Mouse (Mus musculus) kidney, postnatal 0 days (tissue): ENCODE measurements at regions not wholly inside any gene's neighbourhood (a gene's known extent, or its start where the extent isn't known, plus 50 kb on each side); places are given as distances from the start of the nearest gene placed in this dataset.

Experiments
- ATAC-seq: fragments of 200-750 bp; cut with Nextera tagmentation; replicated peaks from 2 replicates; pipeline ENCODE4 v1.8.0; 2017; ENCODE audit warnings: low read depth, moderate number of reproducible peaks, moderate TSS enrichment, moderate library complexity; ENCODE audit not compliant: low FRiP score
- DNase-seq: peaks from one replicate; pipeline ENCODE4 v3.0.0-alpha.2; 2016; ENCODE audit warnings: low spot score
- H3K27ac ChIP-seq: fragments of 300-500 bp; sonication (generic); 2 replicates; pipeline ENCODE4 v1.5.1; 2014; ENCODE audit warnings: mild to moderate bottlenecking
- H3K27me3 ChIP-seq: fragments of 300-500 bp; sonication (generic); 2 replicates; pipeline ENCODE4 v1.6.1; 2014; ENCODE audit warnings: low read length, mixed read lengths; ENCODE audit not compliant: insufficient read depth
- H3K36me3 ChIP-seq: fragments of 300-500 bp; sonication (generic); 2 replicates; pipeline ENCODE4 v1.6.1; 2014; ENCODE audit warnings: low read length, mixed read lengths; ENCODE audit not compliant: insufficient read depth
- H3K4me1 ChIP-seq: fragments of 300-500 bp; sonication (generic); replicated peaks from 2 replicates; pipeline ENCODE4 v1.6.1; 2014; ENCODE audit warnings: antibody characterized with exemption, low read length, mixed read lengths; ENCODE audit not compliant: insufficient read depth
- H3K4me2 ChIP-seq: fragments of 300-500 bp; sonication (generic); 2 replicates; pipeline ENCODE4 v1.6.1; 2014; ENCODE audit warnings: mild to moderate bottlenecking, low read length, moderate library complexity, mixed read lengths
- H3K4me3 ChIP-seq: fragments of 300-500 bp; sonication (generic); replicated peaks from 2 replicates; pipeline ENCODE4 v1.5.1; 2014; ENCODE audit warnings: low read depth, low read length
- H3K9ac ChIP-seq: fragments of 300-500 bp; sonication (generic); 2 replicates; pipeline ENCODE4 v1.6.1; 2014; ENCODE audit warnings: low read depth, low read length
- H3K9me3 ChIP-seq: fragments of 300-500 bp; sonication (generic); replicated peaks from 2 replicates; pipeline ENCODE4 v1.6.1; 2016; ENCODE audit warnings: low read length, inconsistent platforms, mixed read lengths
- CTCF ChIP-seq: IDR thresholded peaks from 2 replicates; pipeline ENCODE4 v1.5.1; 2016; ENCODE audit warnings: antibody characterized with exemption, low read depth, mild to moderate bottlenecking, moderate library complexity
- WGBS: fragments of 180-500 bp; shearing (Covaris S2); extraction: QIAGEN DNeasy Blood & Tissue Kit; methylation state at CpG from one replicate; pipeline ENCODE4 v1.1.7; 2014; 5-methylcytosine and 5-hydroxymethylcytosine counted together

DNA sequence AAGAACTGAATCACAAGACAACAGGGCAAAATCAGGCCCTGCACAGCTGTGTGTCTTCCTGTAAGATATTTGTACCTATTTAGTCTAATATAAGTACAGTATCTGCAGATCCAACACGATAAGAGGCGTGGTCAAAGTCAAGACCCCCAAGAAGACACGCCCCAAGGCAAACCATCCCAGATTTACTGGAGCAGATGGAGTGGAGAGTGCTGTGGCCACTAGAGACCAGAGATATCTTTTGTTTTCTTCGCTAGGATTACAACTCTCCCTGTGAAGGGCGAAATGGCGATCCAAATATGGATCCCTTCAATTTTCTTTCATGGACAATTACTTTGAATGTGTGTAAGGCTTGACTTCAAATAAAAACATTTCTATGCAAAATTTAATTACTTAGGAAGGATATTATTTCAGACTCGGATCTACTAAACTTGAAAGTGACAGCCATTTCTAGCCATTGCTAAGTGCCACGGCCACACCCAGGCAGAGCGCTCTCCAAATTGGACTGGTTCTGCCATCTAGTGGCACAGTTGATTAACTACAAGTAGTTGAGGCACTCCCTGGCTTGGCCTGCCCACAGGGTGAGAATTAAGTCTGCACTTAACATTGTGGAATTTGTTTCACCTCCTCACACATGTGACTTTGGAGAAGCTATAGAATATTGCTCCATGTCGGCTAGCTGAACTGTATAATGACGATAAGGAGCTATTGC, 140.4 kb upstream of the Gm9833 start:
- H3K27ac ChIP-seq = no peak overlapping the region
- peak; percentile 89 for DNase-seq
- no peaks in the 10 kb centered on the region for H3K4me1 ChIP-seq
- H3K9me3 ChIP-seq = no peaks in the 10 kb centered on the region
- no peak overlapping the region for H3K4me2 ChIP-seq
- H3K4me3 ChIP-seq = no peak overlapping the region
- 52% methylated on average over 11 of the region's 11 CpGs for WGBS
- peak; percentile 81 for ATAC-seq
- H3K27me3 ChIP-seq = no peaks in the 10 kb centered on the region
- no peak overlapping the region for H3K9ac ChIP-seq
- peak; percentile 97 for TF ChIP-seq CTCF
- no peaks in the 10 kb centered on the region for H3K36me3 ChIP-seq

DNA sequence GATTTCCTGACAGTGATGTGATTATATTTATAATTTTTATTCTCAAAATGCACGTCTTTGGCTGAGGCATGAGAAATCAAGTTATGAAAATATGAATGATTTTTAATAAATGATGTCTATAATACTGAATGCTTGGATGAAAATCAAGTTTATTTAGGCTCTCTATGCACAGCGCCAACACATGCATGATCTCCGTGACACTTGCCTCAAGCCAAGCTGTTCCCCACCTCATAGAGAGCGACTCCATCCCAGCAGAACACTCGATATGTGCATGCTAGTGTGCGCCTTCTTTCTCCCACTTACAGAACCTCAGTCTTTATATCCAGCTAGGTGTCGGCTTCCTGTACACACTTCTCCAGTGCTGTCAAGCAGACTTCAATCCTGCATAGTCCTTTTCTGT, 139.8 kb upstream of the Gm9833 start:
- 76% methylated on average over 7 of the region's 7 CpGs for WGBS
- no peaks in the 10 kb centered on the region for H3K9me3 ChIP-seq
- DNase-seq (no peak), ATAC-seq (no peak)
- TF ChIP-seq CTCF = no peak
- no peak overlapping the region for H3K4me2 ChIP-seq
- no peaks in the 10 kb centered on the region for H3K36me3 ChIP-seq
- no peaks in the 10 kb centered on the region for H3K27me3 ChIP-seq
- no peaks in the 10 kb centered on the region for H3K4me1 ChIP-seq
- H3K9ac ChIP-seq = no peak overlapping the region
- no peak overlapping the region for H3K27ac ChIP-seq
- no peak overlapping the region for H3K4me3 ChIP-seq

DNA sequence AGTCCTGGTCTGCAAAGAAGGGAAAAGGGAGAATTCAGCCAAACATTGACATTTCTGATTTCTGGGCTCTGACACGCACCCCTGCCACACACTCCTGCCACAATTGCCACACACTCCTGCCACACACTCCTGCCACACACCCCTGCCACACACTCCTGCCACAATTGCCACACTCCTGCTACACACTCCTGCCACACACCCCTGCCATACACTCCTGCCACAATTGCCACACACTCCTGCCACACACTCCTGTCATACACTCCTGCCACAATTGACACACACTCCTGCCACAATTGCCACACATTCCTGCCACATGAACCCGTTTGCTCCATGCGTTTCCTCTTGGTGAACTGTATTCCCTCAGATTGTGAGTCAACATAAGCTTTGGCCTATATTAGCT, 130.0 kb upstream of the Gm9833 start:
- H3K27ac ChIP-seq = no peak overlapping the region
- no peak overlapping the region for H3K4me3 ChIP-seq
- no peaks in the 10 kb centered on the region for H3K27me3 ChIP-seq
- WGBS = 94% methylated on average over 3 of the region's 3 CpGs
- H3K9ac ChIP-seq = no peak overlapping the region
- no peaks in the 10 kb centered on the region for H3K4me1 ChIP-seq
- no peak for TF ChIP-seq CTCF
- no peaks in the 10 kb centered on the region for H3K36me3 ChIP-seq
- no peak overlapping the region for H3K4me2 ChIP-seq
- DNase-seq (no peak), ATAC-seq (no peak)
- no peaks in the 10 kb centered on the region for H3K9me3 ChIP-seq

DNA sequence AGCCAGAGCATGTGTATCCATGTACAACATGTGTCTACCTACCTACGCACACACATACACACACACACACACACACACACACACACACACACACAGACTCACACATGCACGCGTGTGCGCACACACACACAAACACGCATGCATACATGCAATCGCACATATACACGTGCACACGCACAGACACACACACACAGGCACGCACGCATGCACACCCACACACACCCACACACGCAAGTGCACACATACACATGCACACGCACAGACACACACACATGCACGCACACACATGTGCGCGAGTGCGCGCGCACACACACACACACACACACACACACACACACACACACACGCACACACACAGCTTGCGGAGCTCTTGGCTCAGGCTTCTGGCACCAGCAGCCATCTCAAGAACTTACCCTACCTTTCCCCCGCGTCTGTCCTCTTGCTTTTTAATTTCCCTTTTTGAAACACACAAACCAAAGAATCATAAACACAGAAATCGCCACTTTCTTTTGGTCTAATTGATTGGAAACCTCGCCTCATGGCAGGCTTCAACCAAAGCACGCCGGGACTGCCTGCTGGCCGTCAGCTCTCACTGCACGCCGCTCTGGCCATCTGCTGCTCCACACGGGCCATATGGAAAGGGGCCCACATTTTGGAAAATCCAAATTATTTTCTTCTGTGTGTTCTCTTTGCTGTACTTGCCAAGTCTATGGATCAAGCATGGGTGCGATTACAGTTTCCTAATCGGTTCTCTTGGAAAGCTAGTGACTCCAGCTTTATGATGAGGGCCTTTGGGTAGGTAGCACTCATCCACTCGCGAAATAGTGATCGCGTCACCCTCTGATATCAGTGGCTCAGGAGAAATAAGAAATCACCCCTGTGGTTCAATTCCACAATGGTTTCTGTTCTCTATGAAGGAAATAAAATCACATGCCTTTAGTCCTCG, 127.9 kb upstream of the Gm9833 start:
- WGBS = 95% methylated on average over 37 of the region's 37 CpGs
- Histone ChIP-seq H3K27me3 (no peaks in the 10 kb centered on the region), H3K4me1 (no peaks in the 10 kb centered on the region), H3K9ac (no peak overlapping the region), H3K27ac (no peak overlapping the region), H3K9me3 (no peaks in the 10 kb centered on the region), H3K36me3 (no peaks in the 10 kb centered on the region), H3K4me2 (no peak overlapping the region), H3K4me3 (no peak overlapping the region)
- ATAC-seq (no peak), DNase-seq (no peak)
- no peak for TF ChIP-seq CTCF

DNA sequence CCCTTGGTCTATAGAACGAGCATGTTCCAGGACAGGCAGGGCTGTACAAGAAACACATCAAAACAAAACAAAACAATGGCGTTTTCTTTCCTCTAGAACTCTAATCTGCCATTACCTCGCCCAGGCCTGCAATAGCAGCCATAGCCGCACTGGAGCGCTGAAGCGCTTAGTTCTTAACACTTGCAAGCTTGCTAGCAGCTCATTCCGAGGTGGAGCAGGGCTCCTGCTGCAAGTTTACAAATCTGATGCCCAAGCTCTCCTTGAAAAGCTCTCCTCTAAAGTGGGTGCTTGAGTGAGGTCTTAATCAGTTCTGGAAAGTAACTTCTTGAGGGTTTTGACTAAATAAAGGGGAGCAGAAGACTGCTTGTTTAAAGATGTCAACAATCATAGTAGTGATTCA, 127.2 kb upstream of the Gm9833 start:
- WGBS = 56% methylated on average over 7 of the region's 7 CpGs
- no peaks in the 10 kb centered on the region for H3K27me3 ChIP-seq
- peak; percentile 22 for DNase-seq
- no peak overlapping the region for H3K4me2 ChIP-seq
- ATAC-seq = no peak
- H3K9ac ChIP-seq = no peak overlapping the region
- H3K27ac ChIP-seq = no peak overlapping the region
- H3K9me3 ChIP-seq = no peaks in the 10 kb centered on the region
- no peaks in the 10 kb centered on the region for H3K36me3 ChIP-seq
- peak; percentile 46 for TF ChIP-seq CTCF
- no peak overlapping the region for H3K4me3 ChIP-seq
- no peaks in the 10 kb centered on the region for H3K4me1 ChIP-seq
